ENCODE assay signal across 8 mouse cellular contexts in genomic region chr3:96560881-96561668, GRCm38 (mm10). TPM values are rescaled to one million over a fixed set of nuclear protein-coding genes. Genes with fewer than 3 reads are reported as not detected.
DNase-seq lines count a peak whose midpoint lies in the region; ATAC-seq and TF ChIP-seq lines count a peak whose summit lies in the region.

No protein-coding gene starts in this region.

- no peaks in the 10 kb centered on the region for H3K9me3 ChIP-seq in hindbrain, postnatal 0 days (ENCODE audit: low read length)
- no peaks in the 10 kb centered on the region for H3K9me3 ChIP-seq in midbrain, embryonic 15.5 days

- DNase-seq in heart, adult 2 months, result peak in 1 of 2 experiments; percentile 59
- DNase-seq in heart, adult 8-10 months (ENCODE audit: low spot score), result no peak
- no peak for DNase-seq in hindbrain, postnatal 0 days (ENCODE audit: low spot score)
- no peak for DNase-seq in right cerebral cortex, adult 18-20 months
- DNase-seq in urinary bladder, postnatal 4 days (ENCODE audit: low spot score in 2 of 2), result no peak
- DNase-seq in layer of hippocampus, adult 8-10 months (ENCODE audit: low spot score in 2 of 2), result no peak

- peaks cover 16% of the 10 kb centered on the region for H3K36me3 ChIP-seq in heart, adult 2 months (ENCODE audit: control insufficient read depth, insufficient read depth, low read length)
- peaks cover 15% of the 10 kb centered on the region for H3K36me3 ChIP-seq in hindbrain, postnatal 0 days (ENCODE audit: insufficient read depth, low read length)
- no peaks in the 10 kb centered on the region for H3K36me3 ChIP-seq in midbrain, embryonic 15.5 days (replicated peaks)

- TF ChIP-seq EP300 in heart, adult 2 months (IDR thresholded peaks at IDR 0.05; ENCODE audit: insufficient read depth, low read depth, low read length), result 0 out of 2 replicates have a peak, but pooled peaks have one; percentile 30

- no peaks in the 10 kb centered on the region for H3K27me3 ChIP-seq in heart, adult 2 months (ENCODE audit: control insufficient read depth, insufficient read depth, low read length)
- no peaks in the 10 kb centered on the region for H3K27me3 ChIP-seq in hindbrain, postnatal 0 days (ENCODE audit: insufficient read depth, low read length)
- H3K27me3 ChIP-seq in midbrain, embryonic 15.5 days (replicated peaks), result no peaks in the 10 kb centered on the region

- peak; percentile 71 for TF ChIP-seq POLR2A in heart, adult 2 months (IDR thresholded peaks at IDR 0.05; ENCODE audit: insufficient read depth, low read depth, low read length)
- TF ChIP-seq POLR2A in cortical plate, adult 2 months (IDR thresholded peaks at IDR 0.05; ENCODE audit: extremely low read depth, insufficient read depth, low read length), result no peak

- H3K4me2 ChIP-seq in hindbrain, postnatal 0 days (ENCODE audit: low read depth, low read length), result peak overlapping the region; percentile 85
- peak overlapping the region; percentile 85; the same call in 1 of the 2 replicates for H3K4me2 ChIP-seq in midbrain, embryonic 15.5 days

- peaks cover 18% of the 10 kb centered on the region for H3K4me1 ChIP-seq in heart, adult 2 months (ENCODE audit: control insufficient read depth, insufficient read depth, low read length)
- no peaks in the 10 kb centered on the region; the same call in 1 of the 2 replicates for H3K4me1 ChIP-seq in cortical plate, adult 2 months (ENCODE audit: control insufficient read depth, insufficient read depth, low read length)
- H3K4me1 ChIP-seq in hindbrain, postnatal 0 days (ENCODE audit: insufficient read depth, low read length), result peaks cover 13% of the 10 kb centered on the region; the same call in 1 of the 2 replicates
- peaks cover 44% of the 10 kb centered on the region for H3K4me1 ChIP-seq in midbrain, embryonic 15.5 days

- peak overlapping the region; percentile 77 for H3K4me3 ChIP-seq in heart, adult 2 months
- peak overlapping the region; percentile 68 for H3K4me3 ChIP-seq in cortical plate, adult 2 months (ENCODE audit: insufficient read depth, low read length)
- H3K4me3 ChIP-seq in hindbrain, postnatal 0 days (ENCODE audit: low read length), result peak overlapping the region; percentile 73
- H3K4me3 ChIP-seq in midbrain, embryonic 15.5 days, result no peak overlapping the region; the same call in 1 of the 2 replicates

- H3K9ac ChIP-seq in heart, adult 2 months (ENCODE audit: low read depth, low read length), result peak overlapping the region; percentile 100
- H3K9ac ChIP-seq in hindbrain, postnatal 0 days (replicated peaks; ENCODE audit: low read length), result 0 out of 2 replicates have a peak overlapping the region, but pooled peaks have one; percentile 1
- H3K9ac ChIP-seq in midbrain, embryonic 15.5 days, result no peak overlapping the region

- intact Hi-C loops in heart, adult 2 months (cut with DNase I), result no loop called here

- no peak for TF ChIP-seq CTCF in heart, adult 2 months (IDR thresholded peaks at IDR 0.05)
- TF ChIP-seq CTCF in cortical plate, adult 2 months (IDR thresholded peaks at IDR 0.05; ENCODE audit: extremely low read depth, insufficient read depth, low read length), result no peak
- TF ChIP-seq CTCF in hindbrain, postnatal 0 days (IDR thresholded peaks at IDR 0.05; ENCODE audit: low read depth), result no peak

- peak overlapping the region; percentile 96 for H3K27ac ChIP-seq in heart, adult 2 months
- peak overlapping the region; percentile 41; the same call in 1 of the 2 replicates for H3K27ac ChIP-seq in cortical plate, adult 2 months (ENCODE audit: insufficient read depth, low read length)
- H3K27ac ChIP-seq in hindbrain, postnatal 0 days, result no peak overlapping the region
- no peak overlapping the region for H3K27ac ChIP-seq in midbrain, embryonic 15.5 days

- 9% methylated on average over 9 of the region's 9 CpGs for WGBS in heart, adult 2 months
- 76% methylated on average over 9 of the region's 9 CpGs for WGBS in hindbrain, postnatal 0 days
- 88% methylated on average over 9 of the region's 9 CpGs for WGBS in midbrain, embryonic 15.5 days

- ATAC-seq in hindbrain, postnatal 0 days, result no peak
- ATAC-seq in midbrain, embryonic 15.5 days (replicated peaks), result no peak

- H3K79me2 ChIP-seq in heart, adult 2 months (replicated peaks; ENCODE audit: control insufficient read depth, insufficient read depth, low read length), result peaks cover 6% of the 10 kb centered on the region; the same call in 1 of the 2 replicates

RNA-seq across cellular contexts. Expression of gene Txnip, which starts 3.3 kb away (rescaled TPM):
- total RNA-seq in heart, adult 2 months (2021), result 100 to 1,000 TPM; 276 to 338 TPM
- 515 and 744 TPM in 2 replicates for polyA plus RNA-seq in heart, adult 2 months (2012; rRNA removed)
- total RNA-seq in heart, adult 8-10 months (2022), result 100 to 1,000 TPM; 346 to 908 (median 654) TPM
- 31.4 and 38.5 TPM in 2 replicates for polyA plus RNA-seq in cortical plate, adult 2 months (2012; rRNA removed)
- total RNA-seq in hindbrain, postnatal 0 days (2014; rRNA removed), result 192 and 222 TPM in 2 replicates
- 133 and 148 TPM in 2 replicates for polyA plus RNA-seq in hindbrain, postnatal 0 days (2015; fragmentation: Nextera tagmentation; extraction: Ambion mirVana)
- 52.0 TPM in 2 replicates for polyA plus RNA-seq in midbrain, embryonic 15.5 days (2015; fragmentation: Nextera tagmentation; extraction: Ambion mirVana)
- total RNA-seq in layer of hippocampus, adult 8-10 months (2022), result 10 to 100 TPM; 23.9 to 39.1 (median 31.6) TPM

RNA-seq across cellular contexts. Expression of gene Gm16253, which starts 15.7 kb away (rescaled TPM):
- total RNA-seq in heart, adult 2 months (2021), result 1 to 10 TPM; 1.8 to 2.8 TPM
- not detected in 2 replicates for polyA plus RNA-seq in heart, adult 2 months (2012; rRNA removed)
- 1 to 10 TPM in 3 of 4 experiments, not detected in 1; 2.5 to 3.3 (median 3.2) TPM for total RNA-seq in heart, adult 8-10 months (2022)
- polyA plus RNA-seq in cortical plate, adult 2 months (2012; rRNA removed), result not detected in 2 replicates
- not detected in 2 replicates for total RNA-seq in hindbrain, postnatal 0 days (2014; rRNA removed)
- 0.48 and 0.96 TPM in 2 replicates for polyA plus RNA-seq in hindbrain, postnatal 0 days (2015; fragmentation: Nextera tagmentation; extraction: Ambion mirVana)
- polyA plus RNA-seq in midbrain, embryonic 15.5 days (2015; fragmentation: Nextera tagmentation; extraction: Ambion mirVana), result 1.1 and 2.1 TPM in 2 replicates
- not detected for total RNA-seq in layer of hippocampus, adult 8-10 months (2022)

RNA-seq across cellular contexts. Expression of gene Polr3gl, which starts 32.9 kb away (rescaled TPM):
- 10 to 100 TPM; 24.3 to 35.0 TPM for total RNA-seq in heart, adult 2 months (2021)
- 20.1 and 21.9 TPM in 2 replicates for polyA plus RNA-seq in heart, adult 2 months (2012; rRNA removed)
- 10 to 100 TPM; 31.7 to 35.2 (median 34.7) TPM for total RNA-seq in heart, adult 8-10 months (2022)
- 44.5 and 55.9 TPM in 2 replicates for polyA plus RNA-seq in cortical plate, adult 2 months (2012; rRNA removed)
- total RNA-seq in hindbrain, postnatal 0 days (2014; rRNA removed), result 10.7 and 11.2 TPM in 2 replicates
- polyA plus RNA-seq in hindbrain, postnatal 0 days (2015; fragmentation: Nextera tagmentation; extraction: Ambion mirVana), result 31.9 and 32.9 TPM in 2 replicates
- 35.7 and 36.9 TPM in 2 replicates for polyA plus RNA-seq in midbrain, embryonic 15.5 days (2015; fragmentation: Nextera tagmentation; extraction: Ambion mirVana)
- total RNA-seq in layer of hippocampus, adult 8-10 months (2022), result 10 to 100 TPM; 30.1 to 38.6 (median 32.5) TPM

RNA-seq across cellular contexts. Expression of gene Ankrd34a, which starts 35.4 kb away (rescaled TPM):
- total RNA-seq in heart, adult 2 months (2021), result 1 to 10 TPM; 1.3 to 2.4 TPM
- 2.1 and 3.1 TPM in 2 replicates for polyA plus RNA-seq in heart, adult 2 months (2012; rRNA removed)
- total RNA-seq in heart, adult 8-10 months (2022), result 1 to 10 TPM; 1.1 to 2.5 (median 2.0) TPM
- polyA plus RNA-seq in cortical plate, adult 2 months (2012; rRNA removed), result 61.6 and 61.9 TPM in 2 replicates
- 26.4 and 29.6 TPM in 2 replicates for total RNA-seq in hindbrain, postnatal 0 days (2014; rRNA removed)
- 14.2 and 15.3 TPM in 2 replicates for polyA plus RNA-seq in hindbrain, postnatal 0 days (2015; fragmentation: Nextera tagmentation; extraction: Ambion mirVana)
- 15.0 and 16.7 TPM in 2 replicates for polyA plus RNA-seq in midbrain, embryonic 15.5 days (2015; fragmentation: Nextera tagmentation; extraction: Ambion mirVana)
- 10 to 100 TPM; 49.5 to 56.2 (median 52.6) TPM for total RNA-seq in layer of hippocampus, adult 8-10 months (2022)

RNA-seq across cellular contexts. Expression of gene Hfe2, which starts 36.1 kb away (rescaled TPM):
- total RNA-seq in heart, adult 2 months (2021), result 100 to 1,000 TPM; 289 to 295 TPM
- 199 and 261 TPM in 2 replicates for polyA plus RNA-seq in heart, adult 2 months (2012; rRNA removed)
- total RNA-seq in heart, adult 8-10 months (2022), result 100 to 1,000 TPM; 271 to 333 (median 312) TPM
- polyA plus RNA-seq in cortical plate, adult 2 months (2012; rRNA removed), result 1.4 and 1.5 TPM in 2 replicates
- 0.78 and 1.9 TPM in 2 replicates for total RNA-seq in hindbrain, postnatal 0 days (2014; rRNA removed)
- polyA plus RNA-seq in hindbrain, postnatal 0 days (2015; fragmentation: Nextera tagmentation; extraction: Ambion mirVana), result 2.1 and 2.5 TPM in 2 replicates
- polyA plus RNA-seq in midbrain, embryonic 15.5 days (2015; fragmentation: Nextera tagmentation; extraction: Ambion mirVana), result 1.2 and 1.4 TPM in 2 replicates
- total RNA-seq in layer of hippocampus, adult 8-10 months (2022), result under 1 TPM in 2 of 4 experiments, not detected in 2; 0.16 to 0.22 TPM

Comparison
In these comparisons a context has a peak if more than half of its experiments do, and no peak if none do; other contexts are left out.
1. H3K27ac ChIP-seq: peak in heart, adult 2 months (single experiment) and cortical plate, adult 2 months (single experiment); none in hindbrain, postnatal 0 days (single experiment) and midbrain, embryonic 15.5 days (single experiment).